Mouse (Mus musculus) lung, embryonic 14.5 days (tissue): ENCODE results near the gene Pde4a. TPM values are rescaled to one million over a fixed set of nuclear protein-coding genes. Genes with fewer than 3 reads are reported as not detected.
"Not testable (repeated sequence)": the region's sequence is repeated elsewhere in the genome, so short reads cannot be mapped to it uniquely, and the experiment has no call there.

Experiments used
- ATAC-seq: fragments of 200-750 bp; cut with Nextera tagmentation; 2 replicates; pipeline ENCODE4 v1.8.0; 2017; ENCODE audit warnings: mild to moderate bottlenecking, moderate TSS enrichment, moderate library complexity; ENCODE audit not compliant: insufficient read depth
- DNase-seq: peaks from one replicate; pipeline ENCODE4 v3.0.0-alpha.2; 2015
- H3K27ac ChIP-seq: fragments of 300-500 bp; sonication (generic); 2 replicates; pipeline ENCODE4 v1.5.1; 2014; ENCODE audit warnings: low read depth, mild to moderate bottlenecking, moderate library complexity
- H3K27me3 ChIP-seq: fragments of 300-500 bp; sonication (generic); 2 replicates; pipeline ENCODE4 v1.6.1; 2014; ENCODE audit warnings: low read length, control low read depth; ENCODE audit not compliant: insufficient read depth
- H3K36me3 ChIP-seq: fragments of 300-500 bp; sonication (generic); 2 replicates; pipeline ENCODE4 v1.6.1; 2014; ENCODE audit warnings: control low read depth; ENCODE audit not compliant: insufficient read depth
- H3K4me1 ChIP-seq: fragments of 300-500 bp; sonication (generic); 2 replicates; pipeline ENCODE4 v1.6.1; 2014; ENCODE audit warnings: antibody characterized with exemption, control low read depth; ENCODE audit not compliant: insufficient read depth
- H3K4me2 ChIP-seq: fragments of 300-500 bp; sonication (generic); 2 replicates; pipeline ENCODE4 v1.6.1; 2014; ENCODE audit warnings: mild to moderate bottlenecking
- H3K4me3 ChIP-seq: fragments of 300-500 bp; sonication (generic); 2 replicates; pipeline ENCODE4 v1.5.1; 2014; ENCODE audit warnings: low read depth, low read length
- H3K9ac ChIP-seq: fragments of 300-500 bp; sonication (generic); 2 replicates; pipeline ENCODE4 v1.6.1; 2014
- H3K9me3 ChIP-seq: fragments of 300-500 bp; sonication (generic); 2 replicates; pipeline ENCODE4 v1.6.1; 2016; ENCODE audit warnings: low read depth, low read length, control low read depth
- CTCF ChIP-seq: IDR thresholded peaks from 2 replicates; pipeline ENCODE4 v1.5.1; 2016; ENCODE audit warnings: antibody characterized with exemption, low read depth
- WGBS: fragments of 180-500 bp; shearing (Covaris S2); extraction: QIAGEN DNeasy Blood & Tissue Kit; methylation state at CpG from one replicate; pipeline ENCODE4 v1.1.7; 2014; 5-methylcytosine and 5-hydroxymethylcytosine counted together
- polyA plus RNA-seq: library from polyadenylated mRNA; unstranded; fragments of >200 nt; fragmentation: Nextera tagmentation; extraction: Ambion mirVana; gene quantifications from 2 replicates; pipeline ENCODE4 v1.2.1, GENCODE M21; 2014

The Pde4a gene
- polyA plus RNA-seq, 1 experiment from 2014 or later, result 8.4 TPM

DNA sequence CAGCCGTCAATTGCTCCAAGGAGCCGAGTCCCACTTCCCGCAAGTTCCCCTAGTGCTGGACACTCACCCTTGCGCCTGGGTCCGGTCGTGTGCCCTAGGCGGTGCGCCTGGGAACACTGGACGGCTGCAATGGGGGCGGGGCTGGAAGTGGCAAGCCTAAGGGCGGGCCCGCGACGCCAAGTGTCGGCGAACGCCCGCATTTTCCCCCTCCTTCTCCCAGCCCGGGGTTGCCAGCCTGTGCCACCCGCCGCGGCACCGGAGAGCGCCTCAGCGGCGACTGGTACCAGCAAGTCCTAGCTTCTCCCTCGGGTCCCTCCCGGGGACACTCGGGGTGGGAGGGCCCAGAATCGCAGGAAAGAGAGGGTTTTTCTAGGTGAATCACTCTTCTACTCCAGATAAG lies 82.8 kb downstream of the Pde4a start, which contains the start of gene S1pr5:
TSS of gene S1pr5 (minus strand) at position 118 of the 400 bp plus-strand sequence.
- H3K4me3 ChIP-seq, result peak within 1 kb of the TSS; percentile 22
- no peaks in the 10 kb centered on the region for H3K4me1 ChIP-seq
- H3K4me2 ChIP-seq, result peak within 1 kb of the TSS; percentile 47
- no peak for TF ChIP-seq CTCF
- WGBS, result under 1% methylated on average over 30 of the region's 30 CpGs
- ATAC-seq (no peak), DNase-seq (peak; percentile 19)
- H3K27ac ChIP-seq, result no peak within 1 kb of the TSS
- H3K27me3 ChIP-seq, result peaks cover 81% of the 10 kb centered on the region
- H3K9me3 ChIP-seq, result no peaks in the 10 kb centered on the region
- no peak within 1 kb of the TSS for H3K9ac ChIP-seq
- H3K36me3 ChIP-seq, result no peaks in the 10 kb centered on the region

- peak; percentile 23; the same call in 1 of the 2 replicates for ATAC-seq
- no peak overlapping the region for H3K4me3 ChIP-seq
- H3K4me2 ChIP-seq, result no peak overlapping the region
- no peak overlapping the region for H3K9ac ChIP-seq
- no peak for TF ChIP-seq CTCF
- WGBS, result 16% methylated on average over 17 of the region's 17 CpGs
- H3K4me1 ChIP-seq, result no peaks in the 10 kb centered on the region
- H3K9me3 ChIP-seq, result no peaks in the 10 kb centered on the region
- peaks cover 66% of the 10 kb centered on the region for H3K27me3 ChIP-seq
- no peak overlapping the region for H3K27ac ChIP-seq
- H3K36me3 ChIP-seq, result no peaks in the 10 kb centered on the region
- DNase-seq, result no peak
Measured at GRCm38 (mm10) chr9:21249629-21250508, 84.4 kb downstream of the Pde4a start.

DNA sequence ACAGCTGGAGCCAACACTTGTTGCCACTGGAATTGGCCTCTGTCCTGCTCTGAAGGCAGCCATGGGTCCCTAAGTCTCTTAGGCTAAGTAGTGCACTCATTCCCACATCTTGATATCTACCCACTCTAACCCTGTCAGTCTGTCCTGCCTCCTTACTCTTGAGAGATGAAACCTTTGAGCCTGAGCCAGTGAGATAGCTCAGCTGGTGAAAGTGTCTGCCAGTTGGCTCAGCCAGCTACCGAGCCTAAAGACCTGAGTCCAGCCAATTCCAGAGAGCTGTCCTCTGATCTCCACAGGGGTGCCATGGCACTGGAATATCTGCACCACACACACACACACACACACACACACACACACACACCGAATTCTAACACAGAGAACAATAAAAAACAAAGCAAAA lies 85.0 kb downstream of the Pde4a start:
- H3K27me3 ChIP-seq, result peaks cover 59% of the 10 kb centered on the region
- no peak overlapping the region for H3K9ac ChIP-seq
- no peak overlapping the region for H3K4me2 ChIP-seq
- TF ChIP-seq CTCF, result no peak
- H3K36me3 ChIP-seq, result no peaks in the 10 kb centered on the region
- no peak overlapping the region for H3K4me3 ChIP-seq
- H3K9me3 ChIP-seq, result no peaks in the 10 kb centered on the region
- WGBS, result 33% methylated on average over 2 of the region's 2 CpGs
- H3K4me1 ChIP-seq, result no peaks in the 10 kb centered on the region
- no peak overlapping the region for H3K27ac ChIP-seq
- no peak for DNase-seq
- no peak for ATAC-seq

GRCm38 (mm10) chr9:21251116-21251735 lies 85.7 kb downstream of the Pde4a start:
- WGBS, result 44% methylated on average over 13 of the region's 13 CpGs
- no peaks in the 10 kb centered on the region for H3K36me3 ChIP-seq
- no peak overlapping the region for H3K4me3 ChIP-seq
- no peak overlapping the region for H3K9ac ChIP-seq
- ATAC-seq (no peak), DNase-seq (no peak)
- H3K4me2 ChIP-seq, result no peak overlapping the region
- TF ChIP-seq CTCF, result no peak
- H3K27ac ChIP-seq, result no peak overlapping the region
- H3K9me3 ChIP-seq, result no peaks in the 10 kb centered on the region
- no peaks in the 10 kb centered on the region for H3K4me1 ChIP-seq
- peaks cover 52% of the 10 kb centered on the region for H3K27me3 ChIP-seq

DNA sequence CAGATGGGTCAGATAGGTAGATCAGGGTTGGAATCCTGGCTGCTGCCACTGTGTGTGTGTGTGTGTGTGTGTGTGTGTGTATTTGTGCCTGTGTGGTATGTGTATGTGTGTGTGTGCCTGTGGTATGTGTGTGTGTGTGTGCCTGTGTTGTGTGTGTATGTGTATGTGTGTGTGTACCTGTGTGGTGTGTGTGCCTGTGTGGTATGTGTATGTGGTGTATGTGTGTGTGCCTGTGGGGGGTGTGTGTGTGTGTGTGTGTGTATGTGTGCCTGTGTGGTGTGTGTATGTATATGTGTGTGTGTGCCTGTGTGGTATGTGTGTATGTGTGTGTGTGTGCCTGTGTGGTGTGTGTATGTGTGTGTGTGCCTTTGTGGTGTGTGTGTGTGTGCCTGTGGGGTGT lies 89.2 kb downstream of the Pde4a start:
- no peaks in the 10 kb centered on the region for H3K4me1 ChIP-seq
- ATAC-seq (no peak), DNase-seq (no peak)
- no peak overlapping the region for H3K4me3 ChIP-seq
- no peak overlapping the region for H3K9ac ChIP-seq
- H3K4me2 ChIP-seq, result no peak overlapping the region
- no peak for TF ChIP-seq CTCF
- H3K27me3 ChIP-seq, result peaks cover 22% of the 10 kb centered on the region
- H3K9me3 ChIP-seq, result no peaks in the 10 kb centered on the region
- no peaks in the 10 kb centered on the region for H3K36me3 ChIP-seq
- H3K27ac ChIP-seq, result no peak overlapping the region

DNA sequence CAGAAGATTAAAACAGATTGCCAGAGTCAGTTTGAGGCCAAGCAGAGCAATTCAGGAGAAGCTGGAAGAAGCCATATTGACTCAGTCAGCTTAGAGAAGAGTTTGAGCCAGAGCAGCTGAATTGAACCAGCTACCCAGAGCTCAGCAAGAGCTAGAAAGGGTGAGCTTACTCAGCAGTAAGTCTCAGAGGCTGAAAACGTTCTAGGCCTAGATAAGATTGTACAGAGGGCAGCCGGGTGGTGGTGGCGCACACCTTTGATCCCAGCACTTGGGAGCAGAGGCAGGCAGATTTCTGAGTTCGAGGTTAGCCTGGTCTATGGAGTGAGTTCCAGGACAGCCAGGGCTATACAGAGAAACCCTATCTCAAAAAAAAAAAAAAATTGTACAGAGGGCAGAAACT lies 90.8 kb downstream of the Pde4a start:
- not testable (repeated sequence) for H3K27me3 ChIP-seq, H3K9me3 ChIP-seq, DNase-seq, H3K9ac ChIP-seq, H3K27ac ChIP-seq, ATAC-seq, H3K4me2 ChIP-seq, H3K4me1 ChIP-seq, H3K36me3 ChIP-seq, H3K4me3 ChIP-seq
- WGBS, result 76% methylated on average over 4 of the region's 4 CpGs

- Histone ChIP-seq H3K9ac (no peak overlapping the region), H3K36me3 (no peaks in the 10 kb centered on the region), H3K27me3 (no peaks in the 10 kb centered on the region), H3K27ac (no peak overlapping the region), H3K9me3 (no peaks in the 10 kb centered on the region), H3K4me1 (0 out of 2 replicates have a peak, but pooled peaks cover 3% of the 10 kb centered on the region), H3K4me2 (no peak overlapping the region), H3K4me3 (no peak overlapping the region)
- WGBS, result 72% methylated on average over 6 of the region's 6 CpGs
- TF ChIP-seq CTCF, result no peak
- DNase-seq (no peak), ATAC-seq (no peak)
Measured at GRCm38 (mm10) chr9:21260491-21261040, 95.1 kb downstream of the Pde4a start.
